Mouse (Mus musculus) heart, adult 18-20 months (tissue): ENCODE results near the gene Paqr7. TPM values are rescaled to one million over a fixed set of nuclear protein-coding genes. Genes with fewer than 3 reads are reported as not detected.
A peak's percentile ranks its signal among the peaks of the same experiment; 100 is the strongest.

Experiments used
- DNase-seq, 2 experiments: peaks; one replicate each; pipeline ENCODE4 v3.0.0; 2021 to 2022; ENCODE audit warnings: mixed read lengths in 1 of 2
- microRNA-seq, 2 experiments: library from miRNA; unstranded; fragments of <30 nt; microRNA quantifications; one replicate each; pipeline ENCODE4 v1.2.0; 2022
- total RNA-seq, 2 experiments: library from RNA; stranded (reverse); gene quantifications; 2 replicates each; pipeline ENCODE4 v1.2.3; 2021

Paqr7 gene
- total RNA-seq, 2 experiments from 2014 or later, result 15.5 to 15.7 TPM

DNA sequence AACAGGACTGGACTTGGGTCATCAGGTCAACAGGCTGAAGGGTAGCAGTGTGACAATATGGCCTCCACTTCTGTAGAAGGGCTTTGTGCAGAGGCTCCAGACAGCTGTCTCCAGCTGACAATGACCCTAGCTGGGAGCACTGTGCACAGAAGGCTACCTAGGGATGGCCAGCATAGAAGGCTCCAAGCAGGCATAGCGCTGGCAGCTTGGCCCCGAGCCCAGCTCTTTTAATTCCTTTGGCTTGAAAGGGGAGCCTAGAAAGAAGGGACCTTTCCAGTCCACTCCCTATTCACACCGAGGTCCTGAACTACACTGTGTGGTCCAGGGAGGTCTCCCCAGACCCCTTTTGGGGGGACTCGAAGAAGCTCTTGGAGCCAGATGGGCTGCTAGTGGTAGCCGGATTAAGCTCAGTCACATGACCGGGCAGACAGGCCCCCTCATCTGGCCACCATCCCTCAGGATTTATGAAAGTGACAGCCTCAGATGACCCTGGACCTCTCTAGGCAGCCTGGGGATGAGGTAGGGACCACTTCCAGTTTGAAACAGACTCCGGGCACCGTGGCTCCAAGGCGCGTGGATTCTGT lies 42.6 kb downstream of the Paqr7 start:
- no peak for DNase-seq

DNA sequence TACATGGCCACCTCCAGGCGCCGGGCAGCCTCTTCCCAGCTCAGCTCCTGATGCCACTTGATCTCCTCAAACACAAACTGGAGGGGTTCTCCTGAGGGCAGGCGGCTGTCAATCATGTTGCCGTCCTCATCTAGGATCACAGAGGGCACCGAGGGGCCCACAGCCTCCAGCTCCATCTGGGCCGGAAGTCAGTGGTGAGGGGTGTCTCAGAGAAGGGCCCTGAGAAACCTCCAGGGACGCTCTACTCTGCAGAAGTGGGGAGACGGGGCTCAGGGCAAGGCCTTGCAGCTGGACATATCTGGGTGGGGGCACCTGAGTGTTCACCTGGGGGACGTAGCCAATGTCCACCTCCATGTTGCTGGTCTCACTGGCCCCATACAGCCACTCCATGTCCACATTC lies 46.2 kb downstream of the Paqr7 start:
- no peak for DNase-seq

DNA sequence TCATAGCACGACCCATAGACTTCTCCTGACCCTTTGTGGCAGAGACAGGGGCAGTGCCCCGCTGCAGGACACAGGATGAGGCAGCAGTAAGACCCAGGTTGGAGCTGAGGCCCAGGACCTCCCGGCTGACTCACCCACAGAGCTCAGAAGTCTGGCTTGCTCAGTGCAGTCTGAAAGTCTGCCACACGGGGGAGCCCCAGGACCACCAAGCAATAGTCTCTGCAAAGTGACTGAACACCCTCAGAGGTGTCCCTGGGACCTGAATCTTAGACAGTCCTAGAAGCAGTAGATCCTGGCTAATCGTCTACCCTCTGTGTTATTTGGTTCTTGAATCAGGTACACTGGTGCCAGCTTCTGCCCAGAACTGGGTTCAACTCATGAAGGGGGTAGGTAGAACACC lies 46.8 kb downstream of the Paqr7 start:
- DNase-seq, result peak; percentile 87 to 98

DNA sequence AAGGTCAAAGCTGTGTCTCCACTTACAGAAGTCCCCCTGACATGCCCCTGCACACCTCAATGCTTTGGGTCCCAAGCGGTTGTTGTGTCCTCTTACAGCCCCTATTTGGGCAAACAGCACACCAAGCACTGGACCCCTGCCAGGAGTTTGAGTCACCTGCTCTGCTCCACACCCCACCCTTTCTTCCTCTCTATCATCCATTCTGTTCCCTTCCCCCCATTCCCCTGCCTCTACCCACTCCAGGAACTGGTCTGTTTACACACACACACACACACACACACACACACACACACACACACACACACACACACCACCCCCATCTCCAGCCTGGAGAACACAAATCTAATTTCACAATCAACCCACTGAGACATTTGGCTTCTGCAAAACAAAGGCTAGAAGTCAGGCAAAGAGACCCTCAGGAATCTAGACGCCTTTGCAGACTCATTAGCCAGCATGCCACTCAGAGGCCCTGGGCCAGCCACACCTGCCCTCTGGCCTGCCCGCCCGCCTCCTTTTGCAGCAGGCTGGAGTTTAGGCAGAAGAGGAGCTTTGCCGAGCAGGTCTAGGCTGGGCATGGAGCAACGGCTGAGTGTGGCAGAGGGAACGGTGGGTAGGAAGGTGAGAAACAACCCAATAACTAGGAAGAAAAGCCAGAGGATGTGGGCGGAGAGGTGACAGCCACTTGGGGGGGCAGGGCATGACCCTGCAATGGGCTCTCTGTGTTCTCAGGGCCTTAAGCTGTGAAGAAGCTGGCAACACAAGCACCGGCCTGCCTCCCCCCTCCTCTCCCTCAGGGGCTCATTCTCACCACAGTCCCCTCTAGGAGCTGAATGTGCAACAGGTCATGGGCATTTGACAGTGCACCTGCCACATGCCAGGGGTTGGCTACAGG lies 50.6 kb downstream of the Paqr7 start:
- DNase-seq, result no peak

DNA sequence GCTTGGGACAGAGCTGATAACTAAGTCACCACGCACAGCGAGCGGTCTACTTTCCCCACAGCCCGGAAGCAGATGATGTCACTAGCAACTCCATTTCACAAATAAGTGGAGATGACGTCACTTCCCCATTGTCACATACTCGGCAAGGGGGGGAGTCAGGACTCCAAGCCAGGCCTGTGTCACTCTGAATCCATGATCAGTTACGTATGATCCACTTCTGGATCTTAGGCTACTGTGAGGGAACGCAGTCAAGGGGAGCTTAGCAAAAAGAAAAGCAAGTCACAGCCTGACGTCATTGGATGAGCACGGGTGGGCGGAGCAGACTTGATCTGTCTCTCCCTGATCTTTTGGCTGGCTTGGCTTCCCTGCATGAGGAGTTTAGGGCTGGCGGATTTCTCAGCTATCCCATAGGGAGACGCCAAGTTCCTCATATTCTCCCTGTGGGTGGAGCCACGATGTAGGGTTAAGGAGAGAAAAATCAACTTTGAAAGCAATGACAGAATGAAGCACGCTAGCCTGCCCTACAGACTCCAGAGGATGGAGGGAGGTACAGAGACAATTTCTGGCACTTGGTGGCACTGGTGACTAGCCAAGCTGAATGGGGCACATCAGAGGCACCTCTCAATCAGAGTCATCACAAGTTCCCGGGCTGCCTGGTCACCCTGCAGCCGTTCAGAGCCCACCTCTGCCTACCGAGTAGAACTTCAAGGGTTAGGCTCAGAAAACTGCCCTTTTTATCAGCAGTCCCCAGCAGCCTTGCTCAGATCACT lies 51.9 kb downstream of the Paqr7 start:
- peak; percentile 54 to 68 for DNase-seq

DNA sequence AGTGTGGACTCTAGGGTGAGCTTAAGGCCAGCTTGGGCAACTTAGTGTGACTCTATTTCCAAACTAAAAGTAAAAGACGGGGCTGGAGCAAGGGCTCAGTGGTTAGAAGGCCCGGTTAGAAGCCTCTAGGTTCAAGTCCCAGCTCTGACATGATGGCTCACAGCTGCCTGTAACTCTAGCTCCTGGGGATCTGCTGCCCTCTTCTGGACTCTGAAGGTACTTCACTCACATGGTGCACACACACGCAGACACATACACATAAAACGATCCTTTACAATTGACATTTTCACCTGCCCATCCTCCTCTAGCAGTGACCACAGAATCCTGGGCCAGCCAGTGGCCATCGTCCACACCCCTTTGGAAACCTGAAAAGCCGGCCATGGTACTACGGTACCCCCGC lies 53.4 kb downstream of the Paqr7 start:
- DNase-seq, result no peak

DNA sequence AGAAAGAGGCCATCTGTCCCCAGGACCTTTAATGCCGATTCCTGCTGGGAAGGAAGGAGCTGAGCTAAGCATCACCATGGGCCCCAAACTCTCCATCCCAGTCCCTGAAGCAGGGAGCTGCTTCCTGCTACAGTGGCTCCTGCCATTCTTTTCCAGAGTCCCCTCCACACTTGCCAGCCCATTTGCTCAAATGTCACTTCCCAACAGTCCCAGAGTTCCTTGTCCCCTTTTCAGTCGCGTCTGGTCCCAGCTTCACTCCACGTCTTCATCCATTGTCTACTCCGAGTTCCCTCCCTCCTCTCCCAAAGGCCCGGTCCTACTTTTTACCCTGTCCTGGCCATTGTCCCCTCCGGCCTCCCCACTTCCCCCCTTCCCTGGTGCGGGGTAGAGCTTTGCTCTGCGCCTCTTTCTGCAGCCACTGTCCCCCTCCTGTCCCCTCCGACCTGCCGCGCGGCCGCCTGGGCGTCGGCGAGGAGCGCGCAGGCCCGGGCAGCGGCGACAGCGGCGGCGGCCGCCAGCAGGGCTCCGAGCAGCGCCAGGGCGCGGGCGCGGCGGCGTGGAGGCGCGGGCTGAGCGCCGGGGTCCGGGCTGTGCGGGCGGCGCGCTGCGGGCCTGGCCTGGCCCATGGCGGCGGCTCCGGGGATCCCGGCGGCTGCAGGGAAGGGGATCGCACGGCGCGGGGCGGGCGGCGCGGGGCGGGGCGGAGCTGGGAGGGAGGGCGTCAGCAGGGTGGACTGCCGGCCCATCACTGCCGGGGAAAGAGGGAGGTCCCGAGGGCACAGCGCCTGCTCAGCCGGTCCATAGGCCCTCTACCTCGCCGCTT lies 55.2 kb downstream of the Paqr7 start, which contains the start of gene Selenon:
TSS of gene Selenon (minus strand) at position 673 of the 823 bp plus-strand sequence.
- DNase-seq, result peak; percentile 79 to 87

DNA sequence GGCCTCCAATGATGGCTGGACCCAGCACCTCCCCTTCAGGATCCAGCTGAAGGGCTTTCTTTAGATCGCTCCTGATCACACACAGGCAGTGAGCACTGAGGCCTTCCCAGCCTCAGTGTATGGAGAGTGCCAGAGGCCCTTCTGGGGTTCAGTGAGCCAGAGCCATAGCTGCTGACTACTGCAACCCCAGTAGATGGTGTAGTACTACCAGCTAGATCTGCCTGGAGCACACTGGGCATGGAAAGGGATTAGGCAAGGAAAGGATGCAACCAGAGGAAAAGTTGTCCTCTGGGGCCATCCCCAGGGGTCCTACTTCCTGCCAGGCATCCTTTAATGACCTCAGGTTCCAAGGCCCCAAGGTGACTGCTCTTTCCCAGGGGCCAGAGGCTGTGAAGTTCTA lies 57.1 kb downstream of the Paqr7 start:
- DNase-seq, result no peak

DNA sequence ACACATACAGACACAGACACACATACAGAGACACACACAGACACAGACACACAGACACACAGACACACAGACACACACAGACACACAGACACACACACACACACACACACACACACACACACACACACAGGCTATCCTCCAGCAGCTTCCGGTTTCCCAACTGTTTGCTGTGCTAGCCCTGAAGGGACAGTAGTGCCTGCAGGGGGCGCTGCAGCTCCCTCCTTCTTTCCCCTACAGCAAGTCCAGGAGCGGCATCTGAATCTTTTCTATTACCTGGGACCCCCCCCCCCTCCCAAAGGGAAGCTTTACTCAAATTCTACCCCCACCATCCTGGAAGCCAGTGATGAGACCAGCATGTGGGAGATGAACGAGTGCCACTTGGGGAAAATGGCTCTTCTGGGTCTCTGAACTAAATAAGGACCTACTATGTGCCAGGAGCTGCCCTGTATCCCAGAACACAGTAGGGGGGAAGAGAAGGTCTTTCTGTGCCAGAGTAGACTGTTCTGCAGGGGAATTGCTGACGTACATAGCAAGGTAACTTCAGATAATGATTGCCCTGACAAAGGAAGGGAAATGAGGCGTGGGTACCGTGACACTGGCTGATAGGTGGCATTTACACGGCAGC lies 59.6 kb downstream of the Paqr7 start:
- DNase-seq, result no peak

DNA sequence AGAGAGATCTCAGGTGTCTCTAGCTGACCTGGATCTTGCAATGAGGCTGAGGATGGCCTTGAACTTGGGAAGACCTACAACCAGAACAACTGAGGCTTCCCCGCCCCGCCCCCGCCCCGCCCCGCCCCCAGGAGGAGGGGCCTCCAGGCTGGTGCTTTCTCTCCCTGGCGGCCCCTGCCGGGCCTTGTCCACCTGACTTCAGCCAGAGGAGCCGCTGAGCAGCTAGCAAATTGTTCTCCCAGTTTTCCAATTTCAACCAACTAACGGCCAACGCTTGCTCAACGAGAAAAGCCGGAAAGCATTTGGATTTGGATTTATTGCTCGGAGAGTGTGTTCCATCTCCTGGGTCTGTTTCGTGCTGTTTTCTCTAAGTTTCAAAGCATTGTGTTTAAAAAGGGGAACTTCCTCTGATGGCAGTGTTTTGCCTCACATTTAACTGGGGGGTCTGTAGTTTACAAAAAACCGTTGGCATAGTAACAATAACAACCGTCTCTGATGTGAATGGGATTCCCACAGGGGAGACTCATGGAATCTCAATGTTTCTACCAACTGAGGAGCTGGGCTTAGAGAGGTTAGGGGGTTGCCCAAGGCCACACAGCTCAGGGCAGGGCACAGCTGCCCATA lies 61.2 kb downstream of the Paqr7 start:
- peak; percentile 42 to 43 for DNase-seq

DNA sequence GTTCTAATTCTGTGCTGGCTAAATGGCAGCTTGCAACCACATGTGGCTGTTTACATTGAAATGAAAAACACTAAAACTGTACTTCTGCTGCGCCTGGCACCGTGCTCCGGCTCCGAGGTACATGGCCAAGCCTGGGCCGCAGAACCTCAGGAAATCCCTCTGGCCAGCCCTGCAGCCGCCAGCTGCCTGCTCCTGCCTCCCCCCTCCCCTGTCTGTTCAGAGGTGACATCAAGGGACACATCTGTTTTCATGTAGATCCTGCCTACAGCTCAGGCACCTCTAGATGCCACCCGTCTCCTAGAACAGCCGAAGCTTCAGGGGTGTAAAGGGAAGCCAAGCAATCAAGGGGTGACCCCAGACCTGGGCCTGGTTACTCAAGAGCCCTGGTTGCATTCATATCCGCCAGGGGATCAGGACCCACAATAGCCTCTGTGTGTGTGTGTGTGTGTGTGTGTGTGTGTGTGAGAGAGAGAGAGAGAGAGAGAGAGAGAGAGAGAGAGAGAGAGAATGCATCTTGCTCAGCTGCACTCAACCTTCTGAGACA lies 62.1 kb downstream of the Paqr7 start:
- peak in 1 of 2 experiments; percentile 26 for DNase-seq

DNA sequence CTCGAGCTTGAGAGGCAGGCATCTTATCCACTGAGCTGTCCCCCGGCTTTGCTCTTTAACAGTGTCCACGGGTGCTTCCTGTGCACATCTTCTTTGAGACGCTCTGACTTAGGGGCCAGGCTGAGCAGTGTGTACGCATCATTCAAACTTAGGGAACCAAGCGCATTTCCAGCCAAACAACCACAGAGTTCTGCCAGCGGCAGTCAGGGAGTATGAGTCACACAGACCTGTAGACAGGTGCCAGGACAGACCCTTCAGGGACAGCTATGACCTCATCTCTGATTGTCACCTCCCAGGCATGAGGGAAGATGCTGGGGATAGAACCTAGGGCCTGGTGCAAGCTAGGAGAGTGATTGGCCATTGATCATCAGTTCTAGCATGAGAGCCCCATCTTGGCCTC lies 62.7 kb downstream of the Paqr7 start:
- DNase-seq, result no peak

Small RNA genes lying within 50 kb of the gene (microRNA-seq; reads per million reads assigned to microRNA genes)
- gene Gm23634, result 1.5 to 3.0 reads per million in 2 experiments

Other genes starting within 250 kb of the Paqr7 start
- gene Gm30191, start 249.8 kb upstream of the Paqr7 start, total RNA-seq, result not detected
- 1 to 10 TPM; 5.1 to 6.3 TPM for gene Grrp1, start 242.6 kb upstream of the Paqr7 start, total RNA-seq
- 1 to 10 TPM; 4.8 to 8.0 TPM for gene Pdik1l, start 208.8 kb upstream of the Paqr7 start, total RNA-seq
- gene Trim63, start 181.6 kb upstream of the Paqr7 start, total RNA-seq, result 100 to 1,000 TPM; 195 to 199 TPM
- gene Slc30a2, start 153.5 kb upstream of the Paqr7 start, total RNA-seq, result under 1 TPM; 0.30 to 0.72 TPM
- 10 to 100 TPM; 19.7 to 19.8 TPM for gene Extl1, start 112.8 kb upstream of the Paqr7 start, total RNA-seq
- gene Pafah2, start 100.4 kb upstream of the Paqr7 start, total RNA-seq, result 1 to 10 TPM; 6.1 to 7.9 TPM
- 10 to 100 TPM; 21.3 to 24.5 TPM for gene Stmn1, start 28.4 kb upstream of the Paqr7 start, total RNA-seq
- under 1 TPM in 1 of 2 experiments, not detected in 1; 0.36 TPM for gene Aunip, start 14.3 kb downstream of the Paqr7 start, total RNA-seq
- gene Mtfr1l, start 38.7 kb downstream of the Paqr7 start, total RNA-seq, result 100 to 1,000 TPM; 184 to 217 TPM
- 10 to 100 TPM; 16.8 to 17.0 TPM for gene Selenon, start 55.5 kb downstream of the Paqr7 start, total RNA-seq
- gene Man1c1, start 207.6 kb downstream of the Paqr7 start, total RNA-seq, result 10 to 100 TPM; 26.9 to 28.3 TPM